Mouse (Mus musculus) kidney, adult 2 months (tissue): Measurements from ENCODE around the gene Gimap9. TPM values are rescaled to one million over a fixed set of nuclear protein-coding genes. Genes with fewer than 3 reads are reported as not detected.
"Not testable (repeated sequence)": the region's sequence is repeated elsewhere in the genome, so short reads cannot be mapped to it uniquely, and the experiment has no call there.

Experiments
- DNase-seq: peaks from one replicate; pipeline ENCODE4 v3.0.0; 2021
- H3K27ac ChIP-seq: fragments of 200-500 bp; 2 replicates; pipeline ENCODE4 v1.5.1; 2012; ENCODE audit warnings: low read depth, low read length, control low read depth, inconsistent platforms; ENCODE audit not compliant: insufficient read depth
- H3K27me3 ChIP-seq: fragments of 200-500 bp; replicated peaks from 2 replicates; pipeline ENCODE4 v1.6.1; 2012; ENCODE audit warnings: mild to moderate bottlenecking, moderate library complexity, low read length, inconsistent platforms; ENCODE audit not compliant: control insufficient read depth, insufficient read depth
- H3K36me3 ChIP-seq: fragments of 200-500 bp; 2 replicates; pipeline ENCODE4 v1.6.1; 2012; ENCODE audit warnings: mild to moderate bottlenecking, moderate library complexity, low read length, inconsistent platforms; ENCODE audit not compliant: control insufficient read depth, insufficient read depth
- H3K4me1 ChIP-seq: fragments of 200-500 bp; 2 replicates; pipeline ENCODE4 v1.6.1; 2011; ENCODE audit warnings: low read length; ENCODE audit not compliant: control insufficient read depth, insufficient read depth
- H3K4me3 ChIP-seq: fragments of 200-500 bp; 2 replicates; pipeline ENCODE4 v1.5.1; 2011; ENCODE audit warnings: mild to moderate bottlenecking, low read depth, low read length, control low read depth; ENCODE audit not compliant: insufficient read depth
- CTCF ChIP-seq: fragments of 200-500 bp; conservative IDR thresholded peaks from 2 replicates; pipeline ENCODE4 v1.5.1; 2011; ENCODE audit warnings: low read depth, mild to moderate bottlenecking, control low read depth, low read length, moderate library complexity, mixed read lengths; ENCODE audit not compliant: insufficient read depth, insufficient read length
- POLR2A ChIP-seq: fragments of 200-500 bp; IDR thresholded peaks from one replicate; pipeline ENCODE4 v1.6.1; 2011; ENCODE audit warnings: low read depth, low read length, control low read depth
- WGBS: fragments of 180-500 bp; shearing (Covaris S2); methylation state at CpG from one replicate; pipeline ENCODE4 v1.1.7; 2018; 5-methylcytosine and 5-hydroxymethylcytosine counted together
- polyA plus RNA-seq: library from polyadenylated mRNA; depleted of rRNA; stranded (reverse); fragments of >200 nt; gene quantifications from 2 replicates; pipeline ENCODE4 v1.2.3, GENCODE M21; 2012

Gimap9 gene
- polyA plus RNA-seq, 1 experiment: 10.1 TPM

GRCm38 (mm10) chr6:48682271-48682670, 6.3 kb downstream of the Gimap9 start:
- TF ChIP-seq POLR2A: no peak
- Histone ChIP-seq H3K4me3 (no peak overlapping the region), H3K36me3 (no peaks in the 10 kb centered on the region), H3K4me1 (no peaks in the 10 kb centered on the region; the same call in 1 of the 2 replicates), H3K27ac (peak overlapping the region; percentile 76), H3K27me3 (no peaks in the 10 kb centered on the region)
- DNase-seq: no peak
- WGBS: 62% methylated on average over 4 of the region's 4 CpGs

- not testable (repeated sequence) for H3K4me3 ChIP-seq, H3K27me3 ChIP-seq, H3K4me1 ChIP-seq, H3K36me3 ChIP-seq, DNase-seq
- peak overlapping the region; percentile 60 for H3K27ac ChIP-seq
- WGBS: 93% methylated on average over 4 of the region's 4 CpGs
Observed at GRCm38 (mm10) chr6:48683263-48683821, 7.4 kb downstream of the Gimap9 start.

- H3K27me3 ChIP-seq: no peaks in the 10 kb centered on the region
- H3K4me3 ChIP-seq: peak within 1 kb of the TSS; percentile 56
- H3K27ac ChIP-seq: peak within 1 kb of the TSS; percentile 93
- no peaks in the 10 kb centered on the region for H3K36me3 ChIP-seq
- TF ChIP-seq POLR2A (no peak), CTCF (no peak)
- 54% methylated on average over 5 of the region's 5 CpGs for WGBS
- peak; percentile 69 for DNase-seq
- H3K4me1 ChIP-seq: no peaks in the 10 kb centered on the region
Observed at GRCm38 (mm10) chr6:48684319-48684718, 8.4 kb downstream of the Gimap9 start, which contains the start of gene Gimap4. Gimap4 (plus strand) TSS chr6:48684549.

- H3K4me1 ChIP-seq: no peaks in the 10 kb centered on the region
- H3K27me3 ChIP-seq: no peaks in the 10 kb centered on the region
- no peak for TF ChIP-seq CTCF
- TF ChIP-seq POLR2A: no peak
- H3K27ac ChIP-seq: peak overlapping the region; percentile 93
- H3K4me3 ChIP-seq: peak overlapping the region; percentile 56
- WGBS: 54% methylated on average over 4 of the region's 4 CpGs
- DNase-seq: peak; percentile 69
- H3K36me3 ChIP-seq: no peaks in the 10 kb centered on the region
Observed at GRCm38 (mm10) chr6:48684806-48685205, 8.9 kb downstream of the Gimap9 start.

- Histone ChIP-seq H3K36me3 (no peaks in the 10 kb centered on the region), H3K27me3 (no peaks in the 10 kb centered on the region), H3K4me1 (no peaks in the 10 kb centered on the region), H3K4me3 (peak overlapping the region; percentile 56), H3K27ac (peak overlapping the region; percentile 81)
- no peak for DNase-seq
- WGBS: 66% methylated on average over 2 of the region's 2 CpGs
- no peak for TF ChIP-seq CTCF
- no peak for TF ChIP-seq POLR2A
Observed at GRCm38 (mm10) chr6:48685251-48685650, 9.3 kb downstream of the Gimap9 start.

GRCm38 (mm10) chr6:48685694-48686665, 10.1 kb downstream of the Gimap9 start:
- Histone ChIP-seq H3K4me1 (no peaks in the 10 kb centered on the region), H3K4me3 (peak overlapping the region; percentile 56), H3K27me3 (no peaks in the 10 kb centered on the region), H3K27ac (peak overlapping the region; percentile 81), H3K36me3 (no peaks in the 10 kb centered on the region)
- no peak for TF ChIP-seq POLR2A
- no peak for TF ChIP-seq CTCF
- WGBS: 62% methylated on average over 7 of the region's 7 CpGs
- no peak for DNase-seq

GRCm38 (mm10) chr6:48687077-48687476, 11.1 kb downstream of the Gimap9 start:
- WGBS: 72% methylated on average over 2 of the region's 2 CpGs
- Histone ChIP-seq H3K36me3 (no peaks in the 10 kb centered on the region), H3K27ac (peak overlapping the region; percentile 81), H3K4me3 (peak overlapping the region; percentile 30), H3K27me3 (no peaks in the 10 kb centered on the region), H3K4me1 (no peaks in the 10 kb centered on the region)
- no peak for DNase-seq
- TF ChIP-seq POLR2A (no peak), CTCF (no peak)
